Mouse (Mus musculus) midbrain, postnatal 0 days (tissue): ENCODE measurements around the gene Hoxc6. TPM values are rescaled to one million over a fixed set of nuclear protein-coding genes. Genes with fewer than 3 reads are reported as not detected.

Experiments
- ATAC-seq: fragments of 200-750 bp; cut with Nextera tagmentation; 2 replicates; pipeline ENCODE4 v1.8.0; 2017; ENCODE audit warnings: moderate number of reproducible peaks, mild to moderate bottlenecking, moderate TSS enrichment, moderate library complexity; ENCODE audit not compliant: low FRiP score
- DNase-seq: peaks from one replicate; pipeline ENCODE4 v3.0.0-alpha.2; 2015; ENCODE audit warnings: low spot score
- H3K27ac ChIP-seq: fragments of 300-500 bp; sonication (generic); 2 replicates; pipeline ENCODE4 v1.5.1; 2014; ENCODE audit warnings: low read depth, mild to moderate bottlenecking, low read length, mixed read lengths
- H3K27me3 ChIP-seq: fragments of 300-500 bp; sonication (generic); 2 replicates; pipeline ENCODE4 v1.6.1; 2014; ENCODE audit warnings: low read length, control low read depth, mixed read lengths; ENCODE audit not compliant: insufficient read depth
- H3K36me3 ChIP-seq: fragments of 300-500 bp; sonication (generic); 2 replicates; pipeline ENCODE4 v1.6.1; 2014; ENCODE audit warnings: low read length, control low read depth, mixed read lengths; ENCODE audit not compliant: insufficient read depth
- H3K4me1 ChIP-seq: fragments of 300-500 bp; sonication (generic); 2 replicates; pipeline ENCODE4 v1.6.1; 2014; ENCODE audit warnings: mild to moderate bottlenecking, control low read depth, antibody characterized with exemption, low read length, mixed read lengths; ENCODE audit not compliant: insufficient read depth
- H3K4me2 ChIP-seq: fragments of 300-500 bp; sonication (generic); 2 replicates; pipeline ENCODE4 v1.6.1; 2014; ENCODE audit warnings: low read depth, mild to moderate bottlenecking, low read length, mixed read lengths; ENCODE audit not compliant: poor library complexity, severe bottlenecking
- H3K4me3 ChIP-seq: fragments of 300-500 bp; sonication (generic); 2 replicates; pipeline ENCODE4 v1.5.1; 2014; ENCODE audit warnings: low read depth, mild to moderate bottlenecking, low read length, moderate library complexity
- H3K9ac ChIP-seq: fragments of 300-500 bp; sonication (generic); replicated peaks from 2 replicates; pipeline ENCODE4 v1.6.1; 2014; ENCODE audit warnings: mild to moderate bottlenecking, low read length, moderate library complexity, mixed read lengths; ENCODE audit not compliant: poor library complexity, severe bottlenecking
- H3K9me3 ChIP-seq: fragments of 300-500 bp; sonication (generic); 2 replicates; pipeline ENCODE4 v1.6.1; 2016; ENCODE audit warnings: low read length, control low read depth
- CTCF ChIP-seq: IDR thresholded peaks from 2 replicates; pipeline ENCODE4 v1.5.1; 2016; ENCODE audit warnings: antibody characterized with exemption, mild to moderate bottlenecking
- WGBS: fragments of 180-500 bp; shearing (Covaris S2); extraction: QIAGEN DNeasy Blood & Tissue Kit; methylation state at CpG from one replicate; pipeline ENCODE4 v1.1.7; 2014; 5-methylcytosine and 5-hydroxymethylcytosine counted together
- polyA plus RNA-seq: library from polyadenylated mRNA; unstranded; fragments of >200 nt; fragmentation: Nextera tagmentation; extraction: Ambion mirVana; gene quantifications from 2 replicates; pipeline ENCODE4 v1.2.1, GENCODE M21; 2015
- total RNA-seq: library from RNA; depleted of rRNA; stranded (reverse); fragments of >200 nt; gene quantifications from 2 replicates; pipeline ENCODE4 v1.2.3, GENCODE M21; 2014

The Hoxc6 gene
- total and polyA plus RNA-seq, 2 experiments from 2014 or later: not detected

DNA sequence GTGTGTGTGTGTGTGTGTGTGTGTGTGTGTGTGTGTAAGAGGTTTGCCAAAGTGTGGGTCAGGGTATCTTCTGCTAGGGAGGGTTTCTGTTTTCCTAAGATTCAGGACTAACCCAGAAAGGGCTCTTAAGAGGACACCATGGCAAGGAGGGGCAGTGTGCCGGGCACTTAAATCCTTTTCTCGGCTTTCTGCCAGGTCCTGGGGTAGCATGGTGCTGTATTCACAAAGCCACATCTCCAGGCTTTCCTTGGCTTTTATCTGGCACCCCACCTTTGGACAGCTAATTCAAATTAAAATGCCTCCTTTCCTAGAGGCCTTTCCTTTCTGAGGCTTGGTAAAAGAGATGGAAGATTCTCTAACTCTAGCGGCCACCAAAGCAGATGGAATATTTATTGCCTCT, 41.6 kb downstream of the Hoxc6 start:
- Histone ChIP-seq H3K9me3 (no peaks in the 10 kb centered on the region), H3K36me3 (no peaks in the 10 kb centered on the region), H3K27ac (no peak overlapping the region), H3K9ac (no peak overlapping the region), H3K4me3 (no peak overlapping the region), H3K4me2 (no peak overlapping the region), H3K4me1 (no peaks in the 10 kb centered on the region), H3K27me3 (peaks cover 99% of the 10 kb centered on the region)
- WGBS: 7% methylated on average over 3 of the region's 3 CpGs
- ATAC-seq (no peak), DNase-seq (no peak)
- no peak for TF ChIP-seq CTCF

DNA sequence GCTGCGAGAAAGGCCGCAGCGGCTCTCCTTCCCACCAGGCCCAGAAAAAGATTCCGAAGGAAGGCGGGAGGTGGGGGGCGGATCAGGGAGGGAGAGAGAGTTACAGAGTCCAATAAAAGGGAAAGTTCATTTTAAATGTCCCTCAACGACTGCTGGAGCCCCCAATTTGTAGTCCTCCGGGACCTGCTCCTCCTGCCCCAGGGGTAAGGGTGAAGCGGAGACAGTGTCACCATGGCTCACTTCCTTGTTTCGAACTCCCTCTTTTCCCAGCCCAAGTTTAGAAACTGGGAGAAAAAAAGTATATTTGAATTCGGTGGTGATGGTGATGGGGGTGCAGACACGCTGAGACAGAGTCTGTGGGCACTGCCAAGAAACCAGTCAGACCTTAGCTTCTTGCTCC, 42.5 kb downstream of the Hoxc6 start:
- DNase-seq: no peak
- Histone ChIP-seq H3K9ac (no peak overlapping the region), H3K4me2 (no peak overlapping the region), H3K4me1 (no peaks in the 10 kb centered on the region), H3K27me3 (peaks cover 94% of the 10 kb centered on the region), H3K9me3 (no peaks in the 10 kb centered on the region), H3K36me3 (no peaks in the 10 kb centered on the region), H3K4me3 (no peak overlapping the region), H3K27ac (no peak overlapping the region)
- no peak for TF ChIP-seq CTCF
- ATAC-seq: no peak
- WGBS: 5% methylated on average over 12 of the region's 12 CpGs

DNA sequence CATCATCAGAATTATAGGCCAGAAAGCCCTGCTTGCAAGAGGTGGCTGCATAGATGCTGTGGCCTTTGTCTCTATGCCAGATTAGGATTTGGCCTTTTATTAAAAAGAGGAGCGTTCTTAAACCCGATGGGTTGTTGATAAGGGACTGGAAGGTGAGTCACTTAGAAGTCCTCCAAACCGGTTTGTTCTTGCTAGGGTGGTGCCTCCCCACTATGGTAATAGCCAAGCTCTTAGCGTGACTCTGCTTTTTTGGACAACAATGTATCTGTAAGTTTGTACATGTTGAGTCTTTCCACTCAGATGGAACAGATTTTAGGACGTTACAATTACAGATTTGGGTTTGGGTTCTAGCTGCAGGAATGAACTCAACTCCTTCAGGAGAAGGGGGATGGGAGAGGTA, 43.6 kb downstream of the Hoxc6 start:
- Histone ChIP-seq H3K9me3 (no peaks in the 10 kb centered on the region), H3K4me1 (no peaks in the 10 kb centered on the region), H3K4me3 (no peak overlapping the region), H3K9ac (no peak overlapping the region), H3K27me3 (peaks cover 91% of the 10 kb centered on the region), H3K4me2 (no peak overlapping the region), H3K27ac (no peak overlapping the region), H3K36me3 (no peaks in the 10 kb centered on the region)
- ATAC-seq (no peak), DNase-seq (no peak)
- TF ChIP-seq CTCF: no peak
- 10% methylated on average over 5 of the region's 5 CpGs for WGBS

DNA sequence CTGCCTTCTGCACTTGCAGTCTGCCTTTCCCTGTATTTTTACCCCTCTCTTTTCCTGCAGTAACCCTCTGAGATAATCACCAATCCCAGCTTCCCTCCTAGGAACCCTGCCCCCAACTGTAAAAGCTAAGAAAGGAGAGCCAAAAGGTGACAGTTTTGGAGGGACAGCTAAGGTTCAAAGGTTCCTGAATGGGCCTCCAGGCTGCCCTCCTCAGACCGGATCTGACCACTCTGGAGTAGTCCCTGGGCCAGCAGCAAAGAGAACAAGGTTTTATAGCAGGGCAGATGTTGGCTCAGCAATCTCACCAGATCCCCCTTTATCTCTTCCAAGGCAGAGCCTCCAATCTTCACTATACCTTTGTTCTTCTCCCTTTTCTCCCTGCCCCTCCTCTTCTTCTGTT, 44.2 kb downstream of the Hoxc6 start:
- H3K9ac ChIP-seq: no peak overlapping the region
- H3K9me3 ChIP-seq: no peaks in the 10 kb centered on the region
- no peak overlapping the region for H3K4me3 ChIP-seq
- DNase-seq (no peak), ATAC-seq (no peak)
- peaks cover 87% of the 10 kb centered on the region for H3K27me3 ChIP-seq
- H3K4me2 ChIP-seq: no peak overlapping the region
- H3K4me1 ChIP-seq: no peaks in the 10 kb centered on the region
- no peaks in the 10 kb centered on the region for H3K36me3 ChIP-seq
- TF ChIP-seq CTCF: no peak
- H3K27ac ChIP-seq: no peak overlapping the region
- WGBS: 0% methylated on average over 1 of the region's 1 CpGs

DNA sequence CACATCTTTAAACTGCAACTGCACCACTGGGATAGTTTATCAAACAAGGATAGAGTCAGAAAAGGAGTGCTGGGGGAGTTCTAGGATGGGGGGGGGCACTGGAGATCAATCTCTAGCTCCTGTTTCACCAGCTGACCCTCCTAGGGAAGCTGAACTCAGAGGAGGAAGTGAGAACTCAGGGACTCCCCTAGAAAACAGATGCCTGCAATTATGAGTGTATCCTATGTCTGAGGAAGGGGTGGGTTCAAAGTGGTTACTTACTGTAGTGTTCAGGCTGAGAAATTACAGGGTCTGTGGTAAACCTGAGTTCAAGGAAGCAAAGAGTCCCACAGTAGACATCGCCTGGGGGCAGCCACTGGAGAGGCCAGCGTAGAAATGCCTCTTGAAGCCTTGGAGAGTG, 53.6 kb downstream of the Hoxc6 start:
- Histone ChIP-seq H3K4me3 (no peak overlapping the region), H3K36me3 (no peaks in the 10 kb centered on the region), H3K9ac (no peak overlapping the region), H3K27me3 (peaks cover 82% of the 10 kb centered on the region), H3K27ac (no peak overlapping the region), H3K9me3 (no peaks in the 10 kb centered on the region), H3K4me2 (no peak overlapping the region), H3K4me1 (no peaks in the 10 kb centered on the region)
- no peak for DNase-seq
- 96% methylated on average over 2 of the region's 2 CpGs for WGBS
- ATAC-seq: no peak
- TF ChIP-seq CTCF: no peak

DNA sequence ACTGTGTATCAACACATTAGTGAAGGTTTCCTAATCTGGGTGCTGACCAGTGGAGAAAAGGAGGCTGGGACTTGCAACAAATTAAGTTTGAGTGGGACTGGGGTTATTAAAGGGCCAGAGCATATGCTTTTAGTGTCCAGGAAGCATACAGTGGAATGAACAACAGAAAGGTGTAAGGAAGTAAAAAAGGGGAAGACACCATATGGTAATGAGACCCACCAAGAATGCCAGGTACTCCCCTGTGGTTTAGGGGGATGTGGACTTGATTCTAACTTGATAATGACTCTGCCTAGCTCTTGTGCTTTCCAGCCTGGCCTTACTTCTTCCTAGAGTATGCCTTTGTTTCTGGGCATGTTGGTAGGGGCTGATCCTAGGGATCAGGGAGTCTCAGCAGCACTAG, 55.2 kb downstream of the Hoxc6 start:
- Histone ChIP-seq H3K4me1 (no peaks in the 10 kb centered on the region), H3K4me3 (no peak overlapping the region), H3K4me2 (no peak overlapping the region), H3K27ac (no peak overlapping the region), H3K9ac (no peak overlapping the region), H3K27me3 (peaks cover 84% of the 10 kb centered on the region), H3K36me3 (no peaks in the 10 kb centered on the region), H3K9me3 (no peaks in the 10 kb centered on the region)
- ATAC-seq (no peak), DNase-seq (no peak)
- no peak for TF ChIP-seq CTCF

DNA sequence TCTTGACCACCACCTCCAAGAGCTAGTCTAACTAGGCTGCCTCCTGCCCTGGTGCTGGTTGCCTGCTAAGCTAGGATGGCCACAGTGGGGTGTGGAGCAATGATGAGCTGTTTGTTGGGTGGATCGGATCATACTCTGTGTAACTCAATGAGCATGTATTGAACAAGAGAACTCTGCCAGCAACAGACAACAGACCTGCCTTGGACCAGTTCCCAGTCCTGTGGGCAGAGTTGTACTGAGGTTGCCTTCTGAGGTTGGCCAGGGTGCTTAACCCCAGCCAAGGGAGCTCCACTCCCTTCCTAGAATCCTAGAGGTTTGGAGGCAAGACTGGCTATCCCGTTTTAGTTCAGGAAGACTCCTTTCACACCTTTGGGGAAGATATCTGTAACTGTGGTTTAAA, 58.3 kb downstream of the Hoxc6 start:
- Histone ChIP-seq H3K27ac (no peak overlapping the region), H3K4me1 (no peaks in the 10 kb centered on the region), H3K4me3 (no peak overlapping the region), H3K36me3 (no peaks in the 10 kb centered on the region), H3K9ac (no peak overlapping the region), H3K9me3 (no peaks in the 10 kb centered on the region), H3K4me2 (no peak overlapping the region), H3K27me3 (peaks cover 77% of the 10 kb centered on the region)
- DNase-seq (no peak), ATAC-seq (no peak)
- TF ChIP-seq CTCF: no peak
- 25% methylated on average over 2 of the region's 2 CpGs for WGBS
